Mouse (Mus musculus) left cerebral cortex, postnatal 36 days (tissue): ENCODE measurements around the gene Trpm3. TPM values are rescaled to one million over a fixed set of nuclear protein-coding genes. Genes with fewer than 3 reads are reported as not detected.
A peak's percentile ranks its signal among the peaks of the same experiment; 100 is the strongest.
"Not testable (repeated sequence)": the region's sequence is repeated elsewhere in the genome, so short reads cannot be mapped to it uniquely, and the experiment has no call there.

Experiments
- DNase-seq, 2 experiments: peaks; one replicate each; pipeline ENCODE4 v3.0.0; 2021 to 2022; ENCODE audit warnings: low spot score in 2 of 2, mixed read lengths in 1 of 2
- intact Hi-C: fragments of 180-260 bp; cut with DNase I; formaldehyde crosslinking; loops from one replicate; pipeline ENCODE4 v1.15.1; 2025
- total RNA-seq, 2 experiments: library from RNA; stranded (reverse); gene quantifications; 2 replicates each; pipeline ENCODE4 v1.2.3; 2021

Gene Trpm3
- total RNA-seq, 2 experiments from 2014 or later: 26.6 to 37.4 TPM

DNA sequence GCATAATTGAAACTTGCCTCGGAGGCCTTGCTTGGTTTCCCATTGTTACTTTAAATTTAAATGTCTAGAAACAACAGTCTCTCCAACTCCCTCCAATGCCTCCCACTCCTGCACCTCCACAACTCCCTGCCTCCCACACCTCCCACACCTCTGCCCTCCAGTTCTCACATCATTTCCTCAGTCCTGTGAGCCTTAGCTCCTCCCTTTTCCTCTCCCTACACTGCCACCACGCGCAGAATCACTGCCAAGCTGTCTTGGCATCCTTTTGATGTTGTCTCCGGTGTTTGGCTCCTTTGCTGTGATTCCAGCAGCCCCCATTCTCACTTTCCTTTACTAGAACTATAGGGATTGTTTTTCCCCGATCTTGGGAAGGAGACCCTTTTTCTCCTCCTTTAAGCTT, 661.6 kb downstream of the Trpm3 start:
- intact Hi-C loops: no loop called here
- DNase-seq: peak; percentile 11 to 30

DNA sequence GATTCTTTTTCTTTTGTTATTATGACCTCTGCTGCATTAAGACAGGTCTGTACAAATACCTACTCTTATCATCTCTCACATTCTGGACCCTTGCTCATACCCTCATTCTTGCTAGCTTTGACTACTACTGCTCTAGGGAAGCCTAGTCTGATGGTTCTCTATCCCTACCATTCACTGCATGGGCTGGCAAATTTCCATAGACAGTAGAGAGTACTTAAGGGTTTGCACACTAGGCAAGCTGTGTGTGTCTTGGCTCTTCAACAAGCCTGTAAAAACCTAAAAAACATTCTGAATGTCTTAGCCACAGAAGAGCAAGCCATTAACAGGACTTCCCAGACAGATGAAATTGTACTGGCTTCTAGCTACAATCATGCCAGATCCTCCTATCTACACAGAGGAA, 664.5 kb downstream of the Trpm3 start:
- no peak for DNase-seq
- intact Hi-C loops: no loop called here

DNA sequence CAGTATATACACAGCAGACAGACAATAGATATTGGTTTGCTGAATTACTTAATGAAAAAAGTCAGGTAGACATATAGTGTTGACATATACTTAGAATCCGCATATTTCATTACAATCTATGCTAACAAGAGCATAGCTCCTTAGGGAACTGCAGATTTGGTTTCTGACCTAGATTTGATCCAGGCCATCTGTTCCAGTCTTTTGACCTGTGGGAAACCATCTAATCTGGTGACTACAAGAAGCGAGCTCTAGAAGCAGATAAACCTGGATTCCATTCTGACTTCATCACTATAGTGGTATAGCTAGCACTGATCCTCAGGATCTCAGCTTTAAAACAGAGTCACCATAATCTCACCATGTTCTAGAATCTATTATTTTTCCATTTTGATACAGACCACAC, 665.5 kb downstream of the Trpm3 start:
- DNase-seq: no peak
- intact Hi-C loops: no loop called here

DNA sequence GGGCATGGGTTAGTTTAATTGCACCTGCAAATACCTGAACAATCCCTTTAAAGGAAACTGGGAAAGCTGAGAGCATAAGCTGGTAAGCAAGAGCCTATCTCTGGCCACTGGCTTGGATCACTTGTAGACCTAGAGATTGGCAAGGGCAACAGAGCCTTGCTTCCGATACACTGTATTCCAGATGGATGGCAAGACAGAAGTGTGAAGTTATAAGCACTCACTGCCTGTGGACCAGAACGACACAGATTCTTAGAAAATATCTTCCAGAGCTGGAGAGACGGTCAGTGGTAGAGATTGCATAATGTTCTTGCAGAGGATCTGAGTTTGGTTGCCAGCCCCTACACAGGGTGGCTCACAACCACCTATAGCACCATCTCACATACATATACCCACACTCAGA, 671.4 kb downstream of the Trpm3 start:
- no peak for DNase-seq
- intact Hi-C loops: no loop called here

DNA sequence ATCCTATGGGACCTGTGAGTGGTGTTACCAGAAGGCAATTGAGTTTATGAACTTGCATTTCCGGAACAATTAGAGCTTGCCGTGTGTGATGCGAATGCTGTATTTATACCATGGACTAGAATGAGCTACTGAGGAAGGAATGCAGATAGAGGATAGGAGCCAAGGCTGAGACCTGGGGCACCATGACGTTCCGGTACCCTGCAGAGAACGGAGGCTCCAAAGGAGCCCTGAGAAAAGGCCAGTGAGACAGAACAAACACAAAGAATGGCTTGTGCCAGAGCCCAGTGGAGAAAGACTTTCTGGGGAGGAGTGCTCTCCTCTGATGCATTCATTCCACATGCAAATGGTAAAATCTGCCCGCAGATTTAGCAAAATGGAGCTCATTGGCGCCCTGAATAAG, 682.9 kb downstream of the Trpm3 start:
- intact Hi-C loops: no loop called here
- DNase-seq: no peak

DNA sequence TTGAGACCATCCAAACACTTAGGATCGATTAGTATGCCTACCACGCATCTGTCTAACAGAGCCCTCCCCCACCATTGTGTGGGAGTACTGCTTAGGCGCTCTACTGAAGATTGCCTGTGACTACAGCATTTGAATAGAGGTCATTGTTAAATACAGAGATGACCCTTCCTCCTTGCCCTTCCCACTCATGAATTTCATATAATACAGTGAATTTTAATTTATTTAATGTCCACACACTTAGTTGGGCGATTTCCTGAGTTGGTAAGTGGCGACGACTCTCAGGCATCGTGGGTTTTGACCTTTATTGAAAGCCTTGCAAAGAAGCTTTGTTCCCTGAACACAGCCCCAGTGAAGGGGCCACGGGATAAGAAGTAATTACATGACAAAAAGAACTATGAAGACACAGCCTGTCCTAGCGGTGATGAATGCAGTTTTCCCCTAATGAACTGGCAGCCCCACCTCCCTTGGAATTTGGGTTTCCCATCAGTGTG, 684.7 kb downstream of the Trpm3 start:
- intact Hi-C loops: no loop called here
- DNase-seq: no peak

DNA sequence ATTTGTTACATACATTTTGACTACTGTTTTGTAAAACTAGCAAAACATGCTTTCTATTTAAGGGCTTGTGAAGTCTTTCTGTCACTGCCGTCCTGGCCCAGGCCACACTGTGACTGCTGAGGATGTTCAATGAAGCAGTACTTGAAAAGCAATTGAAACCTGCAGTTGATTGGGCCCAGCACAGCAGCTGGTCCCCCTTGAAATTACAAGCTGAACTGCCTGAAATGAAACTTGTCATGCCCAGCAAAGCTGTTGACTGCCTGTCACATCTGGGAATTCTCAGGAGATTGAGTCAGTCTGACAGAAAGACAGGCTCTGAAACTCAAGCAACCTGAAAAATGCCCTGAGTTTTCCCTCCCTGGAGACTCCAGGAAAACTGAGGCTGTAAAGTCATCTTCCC, 687.0 kb downstream of the Trpm3 start:
- intact Hi-C loops: no loop called here
- DNase-seq: no peak

DNA sequence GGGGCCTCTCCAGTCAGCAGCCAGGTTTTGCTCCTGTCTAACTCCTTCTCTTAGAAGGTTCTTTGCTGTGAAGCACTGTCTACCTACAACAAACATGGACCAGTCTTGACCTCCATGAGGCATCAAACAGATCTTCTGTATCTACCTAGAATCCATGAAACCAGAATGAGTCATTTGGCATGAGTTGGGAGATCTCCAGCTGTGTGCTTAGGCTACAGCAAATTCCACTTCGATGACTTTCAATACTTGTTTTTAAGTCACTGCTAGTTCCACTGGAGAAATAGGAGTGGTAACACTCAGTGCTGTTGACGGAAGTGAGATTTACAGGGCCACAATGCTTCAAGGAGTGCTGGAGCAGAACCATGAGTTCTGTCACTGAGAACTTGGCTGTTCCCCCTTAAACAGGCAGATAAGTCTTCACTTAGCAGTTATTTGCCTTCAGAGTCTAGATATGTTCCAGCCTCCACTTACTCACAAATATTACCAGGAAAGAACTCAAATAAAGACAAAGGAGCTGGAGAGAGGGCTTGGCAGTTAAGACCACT, 689.4 kb downstream of the Trpm3 start:
- no peak for DNase-seq
- intact Hi-C loops: no loop called here

DNA sequence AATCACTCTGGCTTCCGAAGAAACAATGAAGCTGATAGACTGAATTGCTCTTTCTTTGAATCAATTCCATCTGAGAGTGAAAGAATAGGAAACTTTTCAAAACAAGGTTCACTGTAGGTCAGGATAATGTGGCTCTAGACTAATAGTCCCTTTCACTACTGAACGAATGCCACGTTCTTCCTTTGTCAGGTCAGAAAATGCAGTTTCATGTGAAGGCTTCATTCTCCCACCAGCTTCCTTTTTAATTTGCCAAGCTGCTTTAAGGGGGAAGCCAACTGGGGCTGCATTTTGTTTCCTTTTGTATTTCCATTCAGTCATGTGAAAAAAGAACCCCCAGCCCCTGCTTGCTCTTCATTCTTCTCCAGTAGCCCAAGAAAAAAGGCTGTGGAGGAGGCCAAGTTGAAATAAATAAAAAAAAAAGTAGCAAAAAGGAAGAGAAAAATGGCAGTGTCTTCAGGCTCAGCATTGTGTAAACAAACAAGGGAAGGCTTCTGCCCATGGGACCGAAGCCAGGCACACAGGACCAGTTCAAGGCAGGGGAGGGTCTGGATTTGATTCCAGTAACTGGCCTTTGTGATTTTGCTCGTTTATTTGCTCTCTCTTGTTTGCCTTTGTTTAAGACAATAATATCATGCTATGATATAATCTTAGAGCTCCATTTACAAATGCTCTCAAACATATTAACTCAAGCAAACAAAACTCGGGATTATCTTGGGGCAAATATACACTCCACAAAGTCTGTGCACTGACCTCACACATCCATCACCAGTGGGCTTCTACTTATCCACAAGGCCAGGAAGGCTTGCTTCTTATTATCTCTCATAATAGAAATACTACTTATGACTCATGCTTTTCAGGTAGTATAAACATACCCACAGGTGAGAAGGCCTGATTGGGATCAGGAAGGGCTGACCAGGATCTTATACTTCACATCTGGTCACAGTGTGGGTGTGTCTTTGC, 702.5 kb downstream of the Trpm3 start:
- intact Hi-C loops: no loop called here
- no peak for DNase-seq

DNA sequence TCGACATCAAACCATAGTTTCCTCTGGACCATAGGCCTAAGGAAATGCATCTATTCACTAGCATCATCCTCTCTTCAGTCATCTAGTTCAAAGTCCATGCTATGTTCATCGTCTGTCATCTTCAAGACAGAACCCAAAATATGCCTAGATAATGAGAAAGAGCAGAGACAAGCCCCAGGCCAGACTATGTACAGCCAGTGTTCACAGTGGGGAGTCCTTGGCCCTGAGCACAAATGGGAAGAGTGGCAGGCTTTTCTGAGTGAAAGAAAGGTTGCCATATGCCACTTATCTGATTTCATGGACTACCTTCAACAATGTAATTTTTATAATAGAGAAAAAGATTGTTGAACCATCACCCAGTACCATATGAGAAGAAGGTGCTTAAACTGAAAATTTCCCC, 703.9 kb downstream of the Trpm3 start:
- intact Hi-C loops: no loop called here
- DNase-seq: no peak

DNA sequence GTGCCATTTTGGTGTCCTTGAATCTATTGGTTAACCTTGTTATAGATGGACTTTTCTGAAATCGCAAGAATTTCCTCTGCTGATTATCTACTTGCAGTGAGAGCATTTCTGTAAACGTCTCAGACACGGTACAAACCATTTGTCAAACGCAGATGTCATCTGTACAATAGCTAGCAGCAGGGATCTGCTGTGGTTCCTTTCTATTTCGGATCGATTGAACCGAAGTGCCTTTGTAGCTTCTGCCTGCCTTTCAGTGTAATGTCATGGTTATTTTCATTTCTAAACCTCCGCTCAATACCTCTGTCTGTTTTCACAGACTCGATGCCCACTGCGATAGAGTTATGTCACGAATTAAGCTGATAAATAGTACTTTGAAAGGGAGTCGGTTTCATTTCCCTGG, 708.9 kb downstream of the Trpm3 start:
- intact Hi-C loops: no loop called here
- no peak for DNase-seq

DNA sequence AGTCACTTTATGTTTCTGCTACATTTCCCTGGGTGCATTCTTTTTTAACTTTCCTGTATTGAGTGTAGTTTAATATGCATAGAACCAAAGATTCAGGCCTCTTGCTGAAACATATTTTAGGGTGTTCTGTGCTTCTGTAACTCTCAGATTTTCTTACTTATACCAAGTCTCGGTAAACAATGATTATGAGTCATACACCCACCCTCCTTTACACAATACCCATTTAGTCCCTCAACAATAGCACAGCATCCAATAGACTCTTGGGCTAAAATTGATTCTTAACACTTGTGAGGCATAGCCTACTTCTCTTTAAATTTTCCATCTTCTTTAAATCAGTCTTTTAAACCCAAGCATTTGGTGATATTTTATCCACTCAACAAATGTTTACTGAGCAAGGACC, 709.4 kb downstream of the Trpm3 start:
- intact Hi-C loops: no loop called here
- DNase-seq: no peak

DNA sequence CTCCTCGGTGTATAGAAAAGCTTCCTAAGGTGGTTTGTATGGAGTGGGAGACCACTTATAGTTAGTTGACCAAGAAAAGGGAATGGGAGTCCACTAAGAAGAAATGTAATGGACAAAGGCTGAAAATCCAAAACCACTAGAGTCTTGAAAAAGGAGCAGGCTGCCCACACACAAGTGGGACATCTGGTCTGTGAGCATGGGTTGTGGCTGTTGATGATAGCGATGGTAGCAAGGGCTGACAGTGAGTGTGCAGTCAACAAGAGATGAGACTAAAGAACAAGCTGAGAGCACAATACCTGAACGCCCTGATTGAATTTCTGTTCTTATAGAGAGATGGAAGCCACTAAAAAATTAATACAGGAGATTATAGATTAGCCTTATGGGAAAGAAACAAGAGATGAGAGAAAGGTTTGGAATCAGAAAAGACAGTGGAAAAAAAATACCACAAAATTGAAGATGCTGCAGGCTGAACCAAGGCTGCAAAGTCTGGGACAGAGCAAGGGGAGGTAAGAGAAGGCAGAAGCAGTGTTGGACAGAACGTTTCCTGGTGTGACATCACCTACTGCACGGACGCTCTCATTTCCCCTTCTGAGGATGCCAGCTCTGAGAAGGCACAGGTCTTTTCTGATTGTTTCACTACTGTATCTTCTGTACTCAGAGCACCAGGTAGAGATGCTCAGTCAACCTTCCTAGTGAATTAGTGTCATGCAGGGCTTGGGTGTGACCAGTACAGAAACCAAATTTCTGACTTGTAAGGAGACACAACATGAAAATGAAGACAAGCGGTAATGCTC, 710.1 kb downstream of the Trpm3 start:
- no peak for DNase-seq
- intact Hi-C loops: no loop called here

DNA sequence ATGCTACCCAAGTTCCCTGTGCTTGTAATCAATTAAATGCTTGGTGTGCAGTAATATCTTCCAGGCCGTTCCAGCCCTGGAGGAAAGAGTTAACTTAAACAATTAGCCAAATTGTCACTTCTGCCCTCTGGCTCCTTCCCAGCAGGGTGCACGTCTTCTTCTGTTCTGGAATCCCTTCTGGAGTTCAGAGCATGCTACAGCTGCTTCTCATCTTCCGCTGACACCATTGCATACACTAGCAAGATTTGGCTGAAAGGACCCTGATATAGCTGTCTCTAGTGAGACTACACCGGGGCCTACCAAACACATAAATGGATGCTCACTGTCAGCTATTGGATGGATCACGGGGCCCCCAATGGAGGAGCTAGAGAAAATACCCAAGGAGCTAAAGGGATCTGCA, 712.6 kb downstream of the Trpm3 start:
- DNase-seq, intact Hi-C loops: not testable (repeated sequence)

DNA sequence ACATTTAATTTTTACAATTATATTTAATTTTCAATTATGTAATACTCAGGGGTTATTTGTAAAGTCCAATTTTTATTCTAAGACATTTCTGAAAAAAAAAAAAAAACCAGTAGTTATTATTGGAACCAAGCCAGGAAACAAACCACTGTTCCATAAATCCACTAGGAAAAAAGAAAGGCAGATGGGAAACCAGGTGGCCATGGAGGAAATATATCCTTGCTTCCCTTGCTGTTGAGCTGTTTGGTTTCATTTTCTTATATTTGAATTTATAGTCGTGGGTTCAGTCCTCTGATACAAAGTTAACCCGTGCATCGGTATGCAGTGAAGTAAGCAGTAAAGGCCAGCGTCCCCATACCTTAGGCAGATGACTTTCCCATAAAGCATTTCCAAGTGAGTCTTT, 720.8 kb downstream of the Trpm3 start:
- DNase-seq: no peak
- intact Hi-C loops: no loop called here

DNA sequence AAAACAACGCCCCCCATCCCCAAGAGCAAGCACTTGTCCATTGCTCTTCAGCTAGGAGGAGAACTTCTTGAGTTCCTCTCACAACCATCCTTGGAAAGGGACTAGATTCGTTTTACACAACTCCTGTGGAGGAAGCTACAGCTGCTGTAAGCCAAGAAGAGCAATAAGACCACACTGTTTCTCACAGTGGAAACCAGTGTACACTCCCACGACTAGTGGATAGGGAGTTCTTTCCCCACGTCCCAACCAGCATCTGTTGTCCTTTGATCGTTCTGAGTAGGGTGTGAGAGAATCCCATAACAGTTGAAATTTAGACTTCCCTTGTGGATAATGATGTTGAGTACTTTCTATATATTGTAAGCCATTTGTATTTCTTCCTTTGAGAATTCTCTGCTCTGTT, 728.6 kb downstream of the Trpm3 start:
- intact Hi-C loops: no loop called here
- peak in 1 of 2 experiments; percentile 18 for DNase-seq

DNA sequence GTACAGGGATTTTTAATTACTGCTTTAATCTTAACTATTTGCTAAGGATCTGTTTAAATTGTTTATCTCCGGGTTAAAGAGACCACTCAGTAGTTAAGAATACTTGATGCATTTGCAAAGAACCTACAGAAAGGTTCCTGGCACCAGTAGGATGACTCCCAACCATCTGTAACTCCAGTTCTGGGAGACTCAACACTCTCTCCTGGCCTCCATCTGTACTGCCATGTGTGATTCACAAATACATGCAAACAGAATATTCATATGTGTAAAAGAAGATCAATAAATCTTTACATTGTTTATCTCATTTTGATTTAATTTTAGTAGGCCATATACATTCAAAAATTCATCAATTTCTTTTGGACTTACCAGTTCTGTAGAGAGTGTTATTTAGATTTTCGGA, 731.0 kb downstream of the Trpm3 start:
- no peak for DNase-seq
- intact Hi-C loops: no loop called here

DNA sequence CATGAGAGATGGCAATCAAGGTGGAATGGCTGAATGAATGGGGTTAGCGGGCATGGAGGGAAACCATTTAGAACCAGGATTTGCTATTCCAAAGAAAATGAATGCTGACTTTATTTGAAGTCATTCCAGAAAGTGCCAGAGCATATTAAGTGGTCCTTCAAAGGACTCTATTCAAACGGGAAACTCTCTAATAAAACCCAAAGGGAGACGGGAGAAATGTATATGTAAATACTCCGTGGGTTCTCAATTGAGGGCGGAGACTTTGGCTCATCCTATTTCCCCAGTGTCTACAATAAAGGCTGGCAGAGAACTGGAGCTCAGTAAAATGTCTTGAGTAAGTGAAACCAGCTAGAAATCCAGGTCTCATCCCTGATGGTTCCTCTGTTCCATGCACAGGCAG, 733.6 kb downstream of the Trpm3 start:
- intact Hi-C loops: no loop called here
- DNase-seq: no peak

DNA sequence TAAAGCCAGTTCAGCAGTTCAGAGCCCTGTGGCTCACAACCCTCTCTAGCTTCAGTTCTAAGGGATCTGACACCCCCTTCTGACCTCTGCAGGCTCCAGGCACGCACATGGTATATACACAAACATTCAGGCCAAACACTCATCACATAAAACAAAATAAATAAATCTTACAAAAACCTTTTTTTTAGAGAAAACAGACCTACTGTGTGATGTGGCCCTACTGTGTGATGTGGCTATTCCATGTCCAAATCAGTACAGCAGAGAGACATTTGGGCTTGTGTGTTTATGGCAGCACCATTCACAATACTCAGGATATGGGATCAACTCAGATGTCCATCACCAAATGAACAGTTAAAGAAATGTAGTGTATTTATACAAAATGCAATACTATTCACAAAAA, 741.4 kb downstream of the Trpm3 start:
- intact Hi-C loops: loop anchor here (5.0 to 10.0 kb wide), 2 partner anchors 245 to 328 kb away; no protein-coding TSS in a partner anchor
- no peak for DNase-seq

DNA sequence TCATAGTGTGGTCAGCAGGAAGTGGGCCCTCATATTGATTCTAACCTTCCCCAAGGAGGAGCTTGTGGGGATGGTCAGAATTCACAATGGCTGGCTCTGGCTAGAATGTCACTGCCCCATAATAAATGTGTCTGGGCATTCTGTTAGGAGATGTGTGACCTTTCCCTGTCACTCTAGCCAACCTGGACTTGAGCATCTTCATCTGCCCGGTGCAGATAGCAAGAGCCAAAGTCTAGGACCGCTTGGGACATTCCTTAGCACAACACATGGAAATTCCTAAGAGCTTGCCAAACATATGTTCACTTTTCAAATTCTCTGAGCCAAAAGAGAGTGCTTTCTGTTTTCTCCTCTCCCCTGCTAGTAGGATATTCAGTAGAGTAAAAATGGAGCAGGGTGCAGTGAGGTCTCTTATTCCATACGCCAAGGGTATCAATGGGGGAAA, 743.8 kb downstream of the Trpm3 start:
- DNase-seq: peak in 1 of 2 experiments; percentile 9
- intact Hi-C loops: loop anchor here (5.0 to 10.0 kb wide), 2 partner anchors 248 to 330 kb away; no protein-coding TSS in a partner anchor
